Mouse (Mus musculus): ENCODE measurements around the gene Angpt4.
A peak's percentile ranks its signal among the peaks of the same experiment; 100 is the strongest.

Gene Angpt4

GRCm38 (mm10) chr2:151962474-151962873 is 51.5 kb downstream of the Angpt4 start:
- no peak for DNase-seq (ENCODE audit: low read depth)

DNA sequence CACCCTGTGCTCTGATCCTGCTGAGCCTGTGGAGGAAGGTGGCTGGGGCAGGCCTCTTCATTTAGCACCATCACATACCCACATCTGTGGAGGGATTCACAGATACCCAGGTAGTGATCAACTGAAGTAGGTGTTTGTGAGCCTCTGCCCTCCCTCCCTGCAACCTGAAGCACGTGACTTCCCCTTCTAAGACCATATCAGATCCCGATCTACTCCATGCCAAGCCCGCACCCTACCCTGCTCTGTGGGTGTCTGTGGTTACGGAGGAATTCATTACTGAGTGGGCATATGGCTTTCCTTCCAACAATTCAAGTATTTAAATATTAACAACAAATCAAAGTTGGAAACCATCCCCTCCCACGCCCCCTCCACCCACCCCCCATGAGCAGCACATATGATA is 52.3 kb downstream of the Angpt4 start:
- no peak for DNase-seq (ENCODE audit: low read depth)

- DNase-seq (ENCODE audit: low read depth) = no peak
These were observed 53.0 kb downstream of the Angpt4 start for GRCm38 (mm10) chr2:151964052-151964451.

GRCm38 (mm10) chr2:151967176-151967750 is 56.3 kb downstream of the Angpt4 start:
- no peak for DNase-seq (ENCODE audit: low read depth)

- DNase-seq (ENCODE audit: low read depth) = no peak
These were observed 56.8 kb downstream of the Angpt4 start for GRCm38 (mm10) chr2:151967792-151968191.

DNA sequence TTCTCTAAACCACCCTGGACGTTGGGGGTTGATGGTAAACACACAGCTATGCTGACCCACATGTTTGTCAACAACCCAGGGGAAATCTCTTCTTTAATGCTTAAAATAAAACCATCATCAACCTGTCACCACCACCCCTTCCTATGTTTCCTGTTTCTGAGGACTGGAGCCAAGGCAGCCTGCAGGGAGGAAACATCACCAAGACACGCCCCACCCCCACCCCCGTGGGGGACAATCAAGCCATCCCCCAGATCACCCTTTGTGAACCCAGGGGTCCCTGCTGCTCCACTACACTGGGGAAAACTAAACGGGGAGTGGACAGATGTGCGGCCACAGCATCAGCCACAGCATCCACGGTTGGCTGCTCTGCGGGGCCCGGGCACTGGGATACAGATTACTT is 57.4 kb downstream of the Angpt4 start:
- DNase-seq (ENCODE audit: low read depth) = no peak

- no peak for DNase-seq (ENCODE audit: low read depth)
These were observed 58.0 kb downstream of the Angpt4 start for GRCm38 (mm10) chr2:151968986-151969385.

- no peak for DNase-seq (ENCODE audit: low read depth)
These were observed 58.4 kb downstream of the Angpt4 start for GRCm38 (mm10) chr2:151969396-151969795.

GRCm38 (mm10) chr2:151970191-151971172 is 59.5 kb downstream of the Angpt4 start:
- DNase-seq (ENCODE audit: low read depth) = peak; percentile 83

- no peak for DNase-seq (ENCODE audit: low read depth)
These were observed 60.7 kb downstream of the Angpt4 start for GRCm38 (mm10) chr2:151971748-151972147.

DNA sequence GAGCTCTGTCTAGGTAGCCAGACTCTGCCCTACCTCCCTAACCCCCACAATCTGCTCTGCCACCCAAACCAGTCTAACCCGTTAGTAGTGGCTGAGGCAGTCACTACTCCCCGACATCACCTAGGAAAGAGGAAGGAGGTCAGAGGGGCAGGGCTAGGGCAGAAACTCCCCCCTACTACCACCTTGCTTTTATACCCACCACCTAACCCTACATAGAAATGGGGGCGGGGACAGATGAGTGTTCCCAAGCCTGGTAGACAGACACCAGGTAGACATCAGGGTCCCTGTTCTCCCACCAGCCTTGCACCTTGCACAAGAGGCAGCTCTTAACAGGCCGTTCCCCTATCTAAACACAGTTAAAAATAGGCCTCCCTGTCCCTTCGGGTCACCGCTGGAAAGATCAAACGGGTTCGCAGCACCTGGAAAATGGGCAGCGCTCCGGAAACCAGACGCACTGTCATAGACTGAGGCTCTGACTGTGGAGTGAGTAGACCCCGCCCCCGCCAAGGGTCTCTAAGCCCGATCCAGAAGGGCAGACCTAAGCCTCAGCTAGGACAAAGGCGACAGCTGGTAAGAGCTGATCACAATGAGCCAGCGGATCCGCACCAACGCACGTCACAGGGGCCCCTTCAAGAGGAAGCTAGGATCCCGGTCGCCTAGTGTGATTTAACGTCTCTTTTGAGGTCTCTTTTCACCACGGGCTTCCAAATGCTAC is 62.0 kb downstream of the Angpt4 start:
- DNase-seq (ENCODE audit: low read depth) = peak; percentile 67

GRCm38 (mm10) chr2:151973595-151974562 is 62.9 kb downstream of the Angpt4 start:
- peak; percentile 63 for DNase-seq (ENCODE audit: low read depth)

DNA sequence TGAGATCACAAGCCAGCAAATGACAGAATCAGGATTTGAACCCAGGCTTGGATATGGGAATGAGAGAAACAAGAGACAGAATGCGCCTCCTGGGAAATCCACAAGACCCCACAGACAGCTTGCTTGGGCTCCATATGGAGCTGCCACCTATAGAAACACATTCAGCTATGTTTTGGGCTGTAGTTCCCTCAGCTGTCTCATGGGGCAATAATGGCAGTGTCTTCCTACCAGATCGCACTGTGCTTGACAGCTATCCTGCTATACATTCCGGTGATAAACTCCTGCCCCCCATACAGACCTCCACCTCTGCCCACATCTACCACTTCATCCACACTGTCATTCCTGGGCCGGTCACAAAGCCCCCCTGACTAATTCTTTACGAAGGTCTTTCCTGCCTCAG is 64.3 kb downstream of the Angpt4 start:
- DNase-seq (ENCODE audit: low read depth) = no peak

DNA sequence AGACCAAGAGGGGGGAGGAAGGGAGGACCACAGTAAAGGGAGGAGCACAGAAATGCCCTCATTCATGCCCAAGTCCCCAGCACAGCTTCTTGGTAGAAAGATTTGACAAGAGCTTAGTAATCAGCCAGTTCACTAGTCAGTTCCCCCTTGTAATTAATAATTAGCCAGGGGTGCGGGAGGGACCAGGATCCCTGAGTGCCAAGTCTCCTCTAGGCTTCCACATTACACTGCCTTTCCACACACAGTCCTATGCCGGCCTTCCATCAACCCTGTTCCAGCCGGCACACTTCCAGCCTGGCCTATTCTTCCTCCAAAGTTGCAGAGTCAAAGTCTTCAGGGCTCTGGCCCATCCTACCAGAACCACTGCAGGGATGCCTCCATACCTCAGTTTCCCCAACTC is 65.1 kb downstream of the Angpt4 start:
- no peak for DNase-seq (ENCODE audit: low read depth)

DNA sequence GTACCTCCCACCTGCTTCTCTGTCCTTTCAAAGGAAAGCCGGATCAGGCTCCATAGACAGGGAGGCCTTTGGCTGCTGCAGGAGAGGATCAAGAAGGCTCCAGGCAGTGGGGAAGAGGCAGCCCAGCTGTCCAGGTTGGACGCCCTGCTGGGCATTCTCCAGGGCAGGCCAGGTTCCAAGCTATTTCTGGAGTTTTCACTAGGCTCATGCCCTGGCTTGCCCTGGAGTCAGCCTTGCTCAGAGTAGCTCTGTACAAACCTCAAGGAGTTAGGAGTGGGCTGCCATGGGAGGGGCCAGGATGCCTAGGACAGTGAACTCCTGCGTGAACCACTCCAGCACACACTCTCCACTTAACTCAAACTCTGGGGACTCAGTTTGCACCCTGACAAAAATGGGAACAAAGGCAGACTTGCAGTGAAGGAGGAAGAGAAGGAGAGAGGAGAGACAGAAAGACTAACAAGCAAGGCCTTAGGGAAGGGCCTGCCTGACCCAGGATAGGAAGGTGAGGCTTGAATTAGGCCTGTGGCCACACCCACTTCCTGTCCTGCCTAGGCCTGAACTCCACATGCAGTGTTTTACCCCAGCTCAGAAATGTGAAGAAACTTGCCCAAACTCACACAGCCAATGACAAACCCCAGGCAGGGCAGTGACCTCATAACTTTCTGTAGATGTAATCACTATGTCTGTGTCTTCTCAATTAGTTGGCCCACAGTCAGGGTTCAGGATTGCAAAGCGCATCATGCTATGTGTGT is 66.9 kb downstream of the Angpt4 start:
- DNase-seq (ENCODE audit: low read depth) = no peak

DNA sequence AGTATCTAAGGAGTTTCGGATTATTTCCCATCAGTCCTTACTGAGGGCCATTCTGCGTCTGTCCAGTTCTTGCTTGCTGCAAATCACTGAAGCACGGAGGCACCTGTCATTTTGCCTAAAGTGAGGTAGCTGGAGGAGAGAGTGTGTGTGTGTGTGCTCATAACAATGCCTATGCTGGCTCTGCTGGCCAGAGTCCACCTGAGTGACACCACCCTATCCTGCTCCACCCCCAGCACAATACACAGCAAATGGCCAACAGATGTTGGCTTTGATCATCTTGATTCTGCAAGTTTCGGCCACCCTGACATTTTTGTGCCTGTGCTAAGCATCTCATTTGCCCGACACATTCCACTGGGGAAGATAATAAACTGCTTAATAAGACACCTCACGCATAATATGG is 67.5 kb downstream of the Angpt4 start:
- no peak for DNase-seq (ENCODE audit: low read depth)

DNA sequence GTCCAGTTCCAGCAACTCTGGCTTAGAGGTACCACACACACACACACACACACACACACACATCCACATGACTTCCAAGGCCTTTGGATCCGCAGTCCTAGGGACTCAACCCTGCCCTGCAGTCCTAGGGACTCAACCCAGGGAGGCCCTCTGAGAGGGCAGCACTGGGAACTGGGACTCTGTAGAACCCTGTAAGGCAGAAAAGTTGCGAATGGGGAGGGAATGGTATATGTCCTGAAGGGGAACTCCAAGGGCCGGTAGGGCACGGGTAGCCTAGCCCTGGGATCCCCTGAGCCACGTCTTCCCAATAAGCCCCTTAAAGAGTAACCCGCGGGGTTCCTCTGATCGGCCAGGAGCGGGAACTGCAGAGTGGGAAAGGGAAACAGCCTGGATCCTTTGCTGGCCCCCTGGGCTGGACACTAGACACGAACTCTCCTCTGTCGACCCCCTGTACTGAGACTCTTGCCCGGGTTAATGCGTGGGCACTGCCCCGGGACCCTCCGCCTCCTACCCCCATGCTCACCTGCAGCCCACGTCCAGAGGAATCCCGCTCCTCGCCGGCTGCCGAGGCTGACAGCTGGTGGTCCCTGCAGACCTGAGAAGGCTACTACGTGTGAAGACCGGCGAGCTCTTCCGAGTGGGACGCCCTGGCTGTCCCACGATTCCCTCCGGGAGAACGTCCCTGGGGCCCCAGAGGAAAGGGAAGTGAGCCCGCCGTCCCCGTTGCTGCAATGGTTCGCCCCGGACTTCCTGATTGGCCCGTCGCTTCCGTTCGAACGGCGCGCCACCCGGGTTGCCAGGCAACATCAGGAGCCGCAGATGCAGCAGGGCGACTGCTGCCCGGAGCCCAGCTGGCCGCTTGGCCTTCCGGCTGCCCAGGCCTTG is 68.7 kb downstream of the Angpt4 start, which contains the start of gene Fam110a:
TSS of gene Fam110a (minus strand) at position 750 of the 885 bp plus-strand sequence.
- peak; percentile 70 for DNase-seq (ENCODE audit: low read depth)

DNA sequence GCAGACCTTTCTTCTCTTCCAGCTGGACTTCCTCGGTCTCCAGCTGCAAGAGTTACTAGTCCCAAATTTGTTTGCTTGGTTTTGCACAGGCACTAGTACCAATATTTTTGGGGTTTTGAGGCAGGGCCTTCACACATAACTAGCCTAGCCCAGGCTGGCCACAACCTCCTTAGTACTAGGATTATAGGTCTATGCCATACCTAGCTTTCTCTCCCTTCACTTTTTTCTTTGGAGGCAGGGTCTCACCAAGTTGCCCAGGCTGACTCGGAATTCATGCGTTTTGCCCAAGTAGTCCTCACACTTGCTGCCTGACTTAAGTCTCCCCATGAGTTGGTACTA is 69.3 kb downstream of the Angpt4 start:
- no peak for DNase-seq (ENCODE audit: low read depth)

DNA sequence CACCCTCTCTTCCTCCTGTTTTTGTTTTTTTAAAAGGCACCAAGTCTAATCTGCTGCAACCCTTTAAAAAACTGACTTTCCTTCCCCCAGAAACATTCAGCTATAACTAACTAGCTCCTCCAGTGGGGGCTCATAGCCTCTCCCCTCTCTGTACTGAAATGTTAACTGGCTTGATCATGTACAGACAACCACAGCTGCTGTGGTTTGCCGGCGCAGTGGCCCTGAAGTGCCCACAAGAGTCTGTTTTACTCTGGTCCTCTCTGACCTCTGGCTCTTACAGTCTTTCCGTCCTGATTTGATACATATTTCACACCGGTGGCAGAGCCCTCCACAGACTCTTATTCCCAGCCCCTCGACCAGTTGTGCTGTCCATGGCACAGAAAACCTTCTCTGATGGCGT is 70.3 kb downstream of the Angpt4 start:
- no peak for DNase-seq (ENCODE audit: low read depth)

DNA sequence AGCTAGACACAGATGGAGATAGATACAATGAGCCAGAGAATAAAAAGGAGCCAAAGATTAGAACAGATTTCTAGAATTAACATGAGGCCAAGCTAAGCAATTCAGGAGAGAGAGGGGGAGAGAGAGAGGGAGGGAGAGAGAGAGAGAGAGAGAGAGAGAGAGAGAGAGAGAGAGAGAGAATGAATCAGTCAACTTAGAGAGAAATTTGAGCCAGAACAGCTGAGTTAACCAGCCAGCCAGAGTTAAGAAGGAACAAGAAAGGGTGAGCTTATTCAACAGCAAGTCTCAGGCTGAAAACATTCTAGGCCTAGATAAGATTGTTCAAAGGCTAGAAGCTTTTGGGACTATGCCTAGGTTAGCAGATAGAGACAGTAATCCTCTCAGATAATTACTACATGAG is 71.5 kb downstream of the Angpt4 start:
- no peak for DNase-seq (ENCODE audit: low read depth)
